Mouse (Mus musculus): Measurements from ENCODE around the gene Ankzf1. TPM values are rescaled to one million over a fixed set of nuclear protein-coding genes. Genes with fewer than 3 reads are reported as not detected.
A peak's percentile ranks its signal among the peaks of the same experiment; 100 is the strongest.

The Ankzf1 gene
- polyA plus RNA-seq, 1 experiment, result 20.0 TPM

DNA sequence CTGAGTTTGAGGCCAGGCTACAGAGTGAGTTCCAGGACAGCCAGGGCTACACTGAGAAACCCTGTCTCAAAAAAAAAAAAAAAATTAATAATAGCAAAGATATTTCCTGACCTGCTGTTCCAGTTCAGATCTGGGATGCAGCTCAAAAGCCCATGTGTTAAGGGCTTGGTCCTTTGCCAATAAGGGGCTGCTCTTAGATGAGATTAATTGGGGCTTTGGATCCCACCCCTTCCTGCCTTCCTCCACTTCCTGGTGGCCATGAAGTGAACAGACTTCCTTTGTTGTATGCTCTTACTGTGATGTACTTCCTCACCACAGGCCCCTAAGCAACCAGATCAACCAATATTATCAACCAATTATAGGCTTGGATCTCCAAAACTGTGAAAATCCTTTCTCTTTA lies 4.8 kb upstream of the Ankzf1 start:
- no peak for TF ChIP-seq POLR2A (IDR thresholded peaks at IDR 0.05; ENCODE audit: borderline replicate concordance, extremely low read depth, low read depth, low read length)
- Histone ChIP-seq H3K4me1 (ENCODE audit: control insufficient read depth, insufficient read depth, low read length) (peaks cover 8% of the 10 kb centered on the region), H3K4me3 (replicated peaks; ENCODE audit: extremely low read depth, low read depth, low read length) (no peak overlapping the region)
- DNase-seq, result no peak

DNA sequence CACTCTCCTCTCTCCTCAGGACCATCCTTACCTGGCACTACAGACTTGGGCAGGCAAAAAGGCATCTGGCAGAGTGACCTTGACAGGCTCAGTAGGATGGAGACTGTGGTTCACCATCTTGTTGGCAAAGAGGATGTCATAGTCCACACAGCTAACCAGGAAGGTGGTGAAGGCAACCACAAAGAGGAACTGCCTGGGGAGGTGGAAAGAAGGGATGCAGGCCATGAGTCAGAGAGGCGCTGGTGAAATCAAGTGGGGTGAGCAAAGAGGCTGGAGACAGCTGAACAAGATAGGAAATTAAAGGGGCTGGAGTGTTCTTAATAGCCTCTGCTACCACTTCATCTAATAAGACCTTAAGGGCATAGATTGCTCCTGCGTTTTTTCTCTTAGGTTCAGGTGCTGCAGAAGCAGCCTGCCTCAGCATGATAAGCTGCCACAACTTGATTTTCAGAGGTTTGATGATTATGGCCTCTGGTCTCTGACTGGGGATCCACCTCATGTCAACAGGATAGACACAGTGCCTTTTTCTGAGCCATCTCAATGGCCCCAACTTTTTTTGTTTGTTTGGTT lies 4.0 kb upstream of the Ankzf1 start:
- WGBS, result 74% methylated on average over 2 of the region's 2 CpGs
- H3K4me1 ChIP-seq (ENCODE audit: control insufficient read depth, insufficient read depth, low read length), result peaks cover 8% of the 10 kb centered on the region
- H3K4me3 ChIP-seq (replicated peaks; ENCODE audit: extremely low read depth, low read depth, low read length), result no peak overlapping the region
- no peak for DNase-seq
- TF ChIP-seq CTCF (IDR thresholded peaks at IDR 0.05; ENCODE audit: insufficient read depth, low read length) (no peak), POLR2A (IDR thresholded peaks at IDR 0.05; ENCODE audit: borderline replicate concordance, extremely low read depth, low read depth, low read length) (no peak)

GRCm38 (mm10) chr1:75190577-75190976 lies 1.4 kb upstream of the Ankzf1 start:
- 41% methylated on average over 2 of the region's 2 CpGs for WGBS
- TF ChIP-seq CTCF (IDR thresholded peaks at IDR 0.05; ENCODE audit: insufficient read depth, low read length) (no peak), POLR2A (IDR thresholded peaks at IDR 0.05; ENCODE audit: borderline replicate concordance, extremely low read depth, low read depth, low read length) (no peak)
- H3K4me1 ChIP-seq (ENCODE audit: control insufficient read depth, insufficient read depth, low read length), result peaks cover 12% of the 10 kb centered on the region
- DNase-seq, result no peak
- no peak overlapping the region for H3K4me3 ChIP-seq (replicated peaks; ENCODE audit: extremely low read depth, low read depth, low read length)

DNA sequence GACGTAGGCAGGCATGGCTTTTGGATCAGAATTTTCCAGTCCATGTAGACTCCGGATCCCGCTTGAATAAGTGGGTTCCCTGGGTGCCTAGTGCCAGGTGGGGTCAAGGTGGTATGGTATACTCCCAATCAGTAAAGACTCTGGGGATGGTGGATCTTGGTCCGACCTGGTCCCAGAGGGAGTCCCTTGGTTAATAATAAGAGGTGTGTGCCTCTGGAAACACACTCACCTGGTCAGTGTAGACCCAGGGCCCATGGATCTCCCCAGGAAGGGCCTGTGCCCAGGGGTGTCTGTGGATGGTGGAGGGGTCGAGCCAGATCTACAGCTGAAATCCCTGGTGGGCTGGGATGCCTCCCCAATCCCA lies 711 bp upstream of the Ankzf1 start:
- peak; percentile 44 for DNase-seq
- peaks cover 12% of the 10 kb centered on the region for H3K4me1 ChIP-seq (ENCODE audit: control insufficient read depth, insufficient read depth, low read length)
- peak overlapping the region; percentile 97 for H3K4me3 ChIP-seq (replicated peaks; ENCODE audit: extremely low read depth, low read depth, low read length)
- WGBS, result 40% methylated on average over 5 of the region's 5 CpGs
- TF ChIP-seq CTCF (IDR thresholded peaks at IDR 0.05; ENCODE audit: insufficient read depth, low read length) (no peak), POLR2A (IDR thresholded peaks at IDR 0.05; ENCODE audit: borderline replicate concordance, extremely low read depth, low read depth, low read length) (no peak)

GRCm38 (mm10) chr1:75192452-75192851 lies 501 bp downstream of the Ankzf1 start:
- DNase-seq, result no peak
- H3K4me1 ChIP-seq (ENCODE audit: control insufficient read depth, insufficient read depth, low read length), result peaks cover 12% of the 10 kb centered on the region
- under 1% methylated on average over 19 of the region's 19 CpGs for WGBS
- peak; percentile 30; the same call in 1 of the 2 replicates for TF ChIP-seq POLR2A (IDR thresholded peaks at IDR 0.05; ENCODE audit: borderline replicate concordance, extremely low read depth, low read depth, low read length)
- TF ChIP-seq CTCF (IDR thresholded peaks at IDR 0.05; ENCODE audit: insufficient read depth, low read length), result no peak
- H3K4me3 ChIP-seq (replicated peaks; ENCODE audit: extremely low read depth, low read depth, low read length), result peak overlapping the region; percentile 99

- no peaks in the 10 kb centered on the region for H3K4me1 ChIP-seq (ENCODE audit: control insufficient read depth, insufficient read depth, low read length)
- H3K4me3 ChIP-seq (replicated peaks; ENCODE audit: extremely low read depth, low read depth, low read length), result no peak overlapping the region
- no peak for DNase-seq
- 97% methylated on average over 1 of the region's 1 CpGs for WGBS
- TF ChIP-seq CTCF (IDR thresholded peaks at IDR 0.05; ENCODE audit: insufficient read depth, low read length), result no peak
- no peak for TF ChIP-seq POLR2A (IDR thresholded peaks at IDR 0.05; ENCODE audit: borderline replicate concordance, extremely low read depth, low read depth, low read length)
Observed at GRCm38 (mm10) chr1:75201236-75201635, 9.3 kb downstream of the Ankzf1 start.

DNA sequence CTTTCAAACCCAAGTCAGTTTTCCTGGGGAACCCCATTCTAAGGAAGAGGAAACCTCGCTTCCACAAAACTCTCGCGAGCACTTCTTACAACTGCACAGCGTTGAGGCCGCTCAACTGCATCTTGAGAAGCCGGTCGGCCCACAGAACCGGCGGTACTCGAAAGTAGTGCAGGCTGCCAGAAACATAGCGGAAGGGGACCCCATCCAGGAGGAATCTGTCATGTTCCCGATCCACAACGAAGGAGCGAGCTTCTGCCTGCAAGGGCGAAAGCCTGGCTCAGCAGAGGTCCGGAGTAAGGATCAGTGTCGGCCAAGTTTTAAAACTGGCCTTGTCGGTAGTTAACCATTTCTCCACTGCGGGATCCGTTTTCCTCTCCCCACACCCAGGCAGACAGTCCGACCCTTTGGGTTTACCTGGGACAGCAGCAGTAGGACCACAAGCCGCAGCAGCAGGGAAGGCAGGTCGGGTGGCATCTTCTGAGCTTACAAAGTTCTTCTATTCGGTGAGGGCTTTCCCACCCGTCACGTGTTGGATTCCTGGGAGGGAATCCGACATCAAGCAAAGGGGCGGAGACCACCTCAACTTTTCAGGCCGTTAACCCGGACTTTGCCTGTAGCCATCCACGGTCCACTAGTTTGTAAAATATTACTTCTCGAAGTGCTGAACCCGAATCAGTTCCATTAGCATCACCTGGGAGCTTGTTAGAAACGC lies 17.2 kb downstream of the Ankzf1 start:
- peak overlapping the region; percentile 69 for H3K4me3 ChIP-seq (replicated peaks; ENCODE audit: extremely low read depth, low read depth, low read length)
- peak; percentile 52 for DNase-seq
- 14% methylated on average over 34 of the region's 34 CpGs for WGBS
- H3K4me1 ChIP-seq (ENCODE audit: control insufficient read depth, insufficient read depth, low read length), result peaks cover 13% of the 10 kb centered on the region
- TF ChIP-seq CTCF (IDR thresholded peaks at IDR 0.05; ENCODE audit: insufficient read depth, low read length) (no peak), POLR2A (IDR thresholded peaks at IDR 0.05; ENCODE audit: borderline replicate concordance, extremely low read depth, low read depth, low read length) (no peak)

DNA sequence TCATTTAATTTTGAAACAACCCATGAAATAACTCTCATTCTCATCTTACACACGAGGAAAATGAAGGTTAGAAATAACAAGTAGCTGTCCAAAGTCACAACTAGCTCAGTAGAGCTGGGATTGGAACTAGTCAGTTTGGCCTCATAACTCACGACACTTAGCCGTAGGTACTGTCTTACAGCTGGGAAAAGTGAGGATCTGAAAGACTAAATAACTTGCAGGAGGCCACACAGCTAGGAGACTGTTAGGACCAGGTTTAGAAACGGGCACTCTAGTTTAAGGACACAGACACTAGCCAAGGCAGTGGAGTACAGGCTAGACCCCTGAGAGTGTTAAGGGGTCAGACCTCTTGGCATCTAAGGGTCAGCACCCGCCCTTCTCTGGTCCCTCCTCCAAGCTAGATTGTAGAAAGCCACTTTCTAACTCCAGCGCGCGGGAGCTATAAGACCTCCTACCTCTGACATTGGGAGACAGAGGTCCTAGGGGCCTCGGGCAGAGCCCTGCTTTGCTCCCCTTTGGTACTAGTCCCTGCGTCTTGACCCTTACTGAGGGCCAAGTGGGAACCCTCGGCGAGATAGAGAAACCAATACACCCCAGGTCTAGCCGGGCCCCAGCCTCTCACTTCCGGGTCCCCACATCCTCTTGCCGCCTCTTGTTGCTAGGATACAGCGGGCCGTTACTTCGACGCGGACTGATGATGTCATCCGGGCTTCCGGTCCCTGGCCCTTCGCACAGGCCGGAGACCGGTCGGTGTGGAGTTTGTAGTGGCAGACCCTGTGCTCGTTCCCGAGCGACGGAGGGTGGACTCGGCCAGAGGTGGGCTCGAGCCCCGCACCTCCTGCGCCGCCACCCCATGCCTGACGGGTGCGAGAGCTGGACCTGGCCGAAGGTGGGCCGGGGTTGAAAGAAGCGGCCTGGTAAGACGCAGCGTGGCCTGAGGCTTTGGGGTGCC lies 18.5 kb downstream of the Ankzf1 start, which contains the start of the genes Glb1l and Stk16:
Gene Glb1l, minus strand, starts transcription at position 678 of the 952 bp plus-strand sequence.
Gene Stk16, plus strand, starts transcription at position 703 of the 952 bp plus-strand sequence.
- WGBS, result 4% methylated on average over 42 of the region's 42 CpGs
- TF ChIP-seq CTCF (IDR thresholded peaks at IDR 0.05; ENCODE audit: insufficient read depth, low read length) (no peak), POLR2A (IDR thresholded peaks at IDR 0.05; ENCODE audit: borderline replicate concordance, extremely low read depth, low read depth, low read length) (peak; percentile 78; the same call in 1 of the 2 replicates)
- DNase-seq, result peak; percentile 98
- H3K4me1 ChIP-seq (ENCODE audit: control insufficient read depth, insufficient read depth, low read length), result peaks cover 13% of the 10 kb centered on the region
- peak within 1 kb of the TSS; percentile 92 for H3K4me3 ChIP-seq (replicated peaks; ENCODE audit: extremely low read depth, low read depth, low read length)

- TF ChIP-seq POLR2A (IDR thresholded peaks at IDR 0.05; ENCODE audit: borderline replicate concordance, extremely low read depth, low read depth, low read length) (no peak), CTCF (IDR thresholded peaks at IDR 0.05; ENCODE audit: insufficient read depth, low read length) (no peak)
- Histone ChIP-seq H3K4me3 (replicated peaks; ENCODE audit: extremely low read depth, low read depth, low read length) (peak overlapping the region; percentile 92), H3K4me1 (ENCODE audit: control insufficient read depth, insufficient read depth, low read length) (peaks cover 13% of the 10 kb centered on the region)
- 9% methylated on average over 17 of the region's 17 CpGs for whole genome bisulfite sequencing
- DNase-seq, result no peak
Observed at GRCm38 (mm10) chr1:75211141-75211708, 19.3 kb downstream of the Ankzf1 start.

All from lung, adult 2 months (tissue).